Mouse (Mus musculus) kidney, postnatal 25 days (tissue): Measurements from ENCODE around the gene Dach1.

Experiments used
- DNase-seq, 2 experiments: peaks; one replicate each; pipeline ENCODE4 v3.0.0; 2021; ENCODE audit warnings: mixed read lengths in 2 of 2

Dach1 gene

GRCm38 (mm10) chr14:97839275-97839674 is 330.3 kb downstream of the Dach1 start:
- no peak for DNase-seq

DNA sequence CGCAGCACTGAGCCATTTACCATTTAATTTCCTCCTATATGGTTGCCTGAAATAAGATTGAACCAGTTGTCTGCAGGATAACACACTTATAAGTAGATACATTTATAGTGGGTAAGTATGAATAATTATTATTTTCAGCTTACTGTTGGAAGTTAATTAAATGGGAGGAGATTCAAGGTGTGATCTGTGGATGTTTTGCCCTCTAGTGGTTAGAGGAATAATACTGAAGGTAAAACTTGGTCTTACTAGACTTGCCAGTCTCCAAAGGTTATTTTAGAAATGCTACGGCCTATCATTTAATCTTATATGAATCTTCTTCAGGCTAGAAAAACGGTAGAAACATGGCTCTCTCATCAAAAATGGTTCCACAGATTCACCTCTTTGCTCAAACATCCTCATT is 339.7 kb downstream of the Dach1 start:
- no peak for DNase-seq

GRCm38 (mm10) chr14:97814555-97815175 is 354.9 kb downstream of the Dach1 start:
- DNase-seq: no peak

- DNase-seq: no peak
Measured at GRCm38 (mm10) chr14:97813557-97813956, 356.0 kb downstream of the Dach1 start.

- no peak for DNase-seq
Measured at GRCm38 (mm10) chr14:97795385-97795952, 374.1 kb downstream of the Dach1 start.

DNA sequence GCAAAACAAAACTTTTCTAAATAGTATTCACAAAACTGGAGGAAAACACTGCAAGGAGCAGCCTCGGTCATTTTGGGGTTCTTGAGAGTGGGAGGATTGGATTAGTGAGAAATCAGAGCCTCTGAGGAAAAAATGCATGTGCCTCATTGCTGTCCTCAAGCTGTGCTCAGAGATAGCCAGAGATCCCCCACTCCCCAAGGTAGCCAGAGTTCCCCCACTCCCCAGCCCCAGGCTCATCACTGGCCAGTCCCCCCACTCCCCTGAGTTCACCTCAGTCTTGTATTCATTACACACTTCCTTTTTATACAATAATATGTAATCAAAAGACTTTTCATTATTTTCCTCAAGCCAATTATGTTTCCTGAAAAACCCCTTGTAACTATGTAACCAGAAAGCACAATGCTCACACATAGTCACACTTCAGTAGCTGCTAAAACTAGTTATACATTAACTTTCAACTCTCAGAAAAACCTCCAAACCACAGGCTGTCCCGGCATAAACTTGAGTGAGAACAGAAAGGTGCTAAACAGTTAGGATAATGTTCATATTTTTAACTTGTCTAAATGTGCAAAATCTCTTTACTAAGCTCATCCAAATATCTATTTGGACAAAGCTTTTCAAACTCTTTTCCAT is 395.3 kb downstream of the Dach1 start:
- no peak for DNase-seq

- DNase-seq: no peak
Measured at GRCm38 (mm10) chr14:97754400-97754799, 415.2 kb downstream of the Dach1 start.

DNA sequence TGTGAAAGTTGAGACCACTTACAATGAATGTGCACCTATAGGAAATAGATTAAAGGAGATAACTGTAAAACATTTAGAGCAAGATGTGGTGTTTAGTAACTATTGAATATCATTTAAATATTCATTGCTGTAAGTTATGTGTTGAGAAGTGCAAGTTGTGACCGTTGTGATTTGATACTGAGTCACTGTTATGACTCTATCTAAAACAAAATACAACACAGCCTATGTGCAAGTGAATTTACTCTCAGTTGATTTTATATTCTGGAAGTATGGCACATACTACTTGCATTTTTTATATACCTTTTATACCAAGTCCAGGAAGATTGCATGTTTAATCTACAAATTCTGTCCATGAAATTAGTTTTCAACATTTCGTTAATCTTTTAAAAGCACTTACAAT is 415.6 kb downstream of the Dach1 start:
- no peak for DNase-seq

DNA sequence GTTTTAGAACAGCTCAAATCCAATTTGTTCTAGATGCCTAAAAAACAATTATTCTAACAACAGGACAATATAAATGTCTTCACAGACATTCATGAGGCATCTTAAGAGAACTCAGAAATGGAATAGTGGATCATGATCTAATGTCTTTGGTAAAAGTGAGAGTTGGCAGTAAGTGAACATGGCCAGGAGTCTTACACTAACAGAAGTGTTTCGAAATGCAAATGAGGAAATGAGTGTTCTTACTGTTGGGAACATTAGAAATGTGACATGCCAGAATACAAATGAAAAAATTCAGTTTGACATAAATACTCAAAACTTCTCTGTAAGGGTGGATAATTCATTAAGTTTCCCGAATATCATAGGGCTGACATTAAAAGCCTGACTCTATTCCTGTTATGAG is 426.3 kb downstream of the Dach1 start:
- no peak for DNase-seq

GRCm38 (mm10) chr14:97742785-97743184 is 426.8 kb downstream of the Dach1 start:
- no peak for DNase-seq
